In genomic region chr10:89646918-89647317, GRCm38 (mm10) we compare ENCODE assay signal across 19 mouse cellular contexts. TPM values are rescaled to one million over a fixed set of nuclear protein-coding genes. Genes with fewer than 3 reads are reported as not detected.
"Had no signal": no experiment of that assay in that cellular context is flagged by ENCODE, and none has a peak within 500 bp of the region (broad histone marks: within the 10 kb centered on the region; RNA-seq: fewer than 3 reads in every experiment).

No protein-coding gene starts in this region.

- H3K4me1 ChIP-seq: neural tube, embryonic 13.5 days; neural tube, embryonic 15.5 days; stomach, embryonic 15.5 days had no signal

- DNase-seq: retina, postnatal 1 day; right cerebral cortex, adult 18-20 months; right cerebral cortex, postnatal 14 days; right cerebral cortex, postnatal 25 days; right cerebral cortex, postnatal 4 days; spleen, adult 18-20 months; thymus, adult 18-20 months; thymus, adult 2 months; thymus, postnatal 14 days; thymus, postnatal 25 days; thymus, postnatal 36 days; thymus, postnatal 4 days had no signal

- H3K27ac ChIP-seq: neural tube, embryonic 13.5 days; neural tube, embryonic 15.5 days; stomach, embryonic 15.5 days; stomach, postnatal 0 days had no signal

- H3K27me3 ChIP-seq: neural tube, embryonic 13.5 days; neural tube, embryonic 15.5 days; stomach, embryonic 15.5 days had no signal

- H3K9me3 ChIP-seq: neural tube, embryonic 13.5 days; neural tube, embryonic 15.5 days; stomach, embryonic 15.5 days had no signal

- H3K9ac ChIP-seq: neural tube, embryonic 13.5 days; neural tube, embryonic 15.5 days; stomach, embryonic 15.5 days had no signal

- H3K4me3 ChIP-seq: neural tube, embryonic 13.5 days; neural tube, embryonic 15.5 days; stomach, embryonic 15.5 days had no signal

- H3K4me2 ChIP-seq: neural tube, embryonic 13.5 days; neural tube, embryonic 15.5 days; stomach, embryonic 15.5 days had no signal

RNA-seq across cellular contexts. Expression of gene Slc17a8, which starts 25.9 kb away (rescaled TPM):
- polyA plus RNA-seq: small intestine, adult 2 months; spleen, adult 2 months; stomach, embryonic 14.5 days; stomach, embryonic 15.5 days; stomach, postnatal 0 days had no signal
